Mouse (Mus musculus): Measurements from ENCODE around the gene 3110082I17Rik. TPM values are rescaled to one million over a fixed set of nuclear protein-coding genes. Genes with fewer than 3 reads are reported as not detected.

The 3110082I17Rik gene
- total RNA-seq, 2 experiments from 2014 or later, result 20.7 to 60.9 TPM

DNA sequence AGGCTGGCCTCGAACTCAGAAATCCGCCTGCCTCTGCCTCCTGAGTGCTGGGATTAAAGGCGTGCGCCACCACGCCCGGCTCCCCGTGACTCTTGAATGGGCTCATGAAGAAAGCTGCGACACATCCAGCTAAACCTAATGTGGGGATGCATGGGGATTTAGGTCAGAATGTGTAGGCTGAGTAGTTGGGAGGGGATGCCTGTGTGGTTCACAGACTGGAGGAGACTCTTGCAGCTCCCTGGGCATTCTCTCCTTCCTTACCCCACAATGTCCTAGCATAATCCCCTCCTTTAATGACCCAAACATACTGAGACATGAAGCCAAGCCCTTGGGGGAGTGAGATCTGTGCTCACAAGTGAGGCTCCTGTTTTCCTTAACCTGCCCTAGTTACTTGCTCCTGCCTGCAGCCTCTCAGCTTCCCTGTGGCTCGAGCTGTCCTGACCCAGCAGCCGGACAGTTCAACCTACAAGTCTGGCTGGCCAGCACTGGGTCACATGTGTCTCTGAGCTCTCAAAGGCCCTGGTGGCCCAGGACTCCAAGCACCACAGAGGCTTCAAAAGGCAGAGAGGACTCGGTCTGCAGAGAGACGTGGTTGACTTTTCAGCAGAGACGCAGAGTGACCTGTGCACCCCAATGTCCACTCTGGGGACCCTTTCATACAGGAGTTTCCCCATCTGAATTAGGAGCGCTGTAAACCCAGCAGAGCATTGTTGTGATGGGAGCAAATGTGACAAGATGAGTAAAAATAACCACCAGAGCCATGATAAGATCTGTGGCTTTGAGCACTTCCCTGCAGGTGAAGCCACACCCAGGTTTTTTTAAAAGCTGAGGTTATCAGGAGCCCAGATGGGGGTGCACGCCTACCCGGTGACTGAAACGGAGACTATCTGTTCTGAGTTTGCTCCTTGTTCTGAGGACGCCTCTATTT, 78.5 kb downstream of the 3110082I17Rik start:
- ATAC-seq (replicated peaks; ENCODE audit: poor library complexity), result peak; percentile 38

DNA sequence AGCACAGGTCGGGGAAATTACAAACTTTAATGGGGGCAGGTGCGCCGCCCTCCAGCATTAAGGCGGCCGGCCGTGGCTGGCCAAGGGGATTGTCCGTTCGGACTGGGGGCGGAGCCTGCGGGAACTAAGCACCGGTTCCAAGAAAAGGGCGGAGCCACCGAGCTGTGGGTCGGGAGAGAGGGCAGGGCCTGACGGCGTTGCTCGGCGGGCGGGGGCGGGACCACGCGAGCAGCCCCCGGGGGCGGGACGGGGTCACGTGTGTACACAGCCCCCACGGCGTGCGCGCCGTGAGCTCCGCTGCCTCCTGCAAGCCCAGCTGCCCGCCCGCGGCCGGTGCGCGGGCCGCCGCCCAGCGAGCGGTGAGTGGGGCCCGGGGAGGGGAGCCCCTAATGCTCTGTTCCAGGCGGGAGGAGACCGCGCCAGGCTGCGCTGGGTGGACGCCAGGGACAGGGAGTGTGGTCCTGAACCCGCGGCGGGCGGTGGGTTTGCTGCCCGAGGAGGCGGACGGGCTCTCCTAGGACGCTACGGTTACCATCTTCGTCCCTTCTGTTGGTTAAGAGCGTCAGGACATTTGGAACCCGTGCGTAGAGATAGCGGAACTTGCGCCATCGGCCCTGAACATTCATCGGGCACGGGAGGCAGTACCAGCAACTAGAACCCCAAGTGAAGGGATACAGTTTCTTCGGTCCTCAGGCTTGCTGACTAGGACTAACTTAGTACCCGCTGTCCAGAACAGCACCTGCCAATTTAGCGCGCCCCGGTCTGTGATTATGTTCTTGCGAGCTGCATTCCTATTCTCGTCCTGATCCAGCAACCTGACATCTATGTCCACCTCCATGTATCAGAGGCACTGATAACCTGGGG, 79.7 kb downstream of the 3110082I17Rik start:
- ATAC-seq (replicated peaks; ENCODE audit: poor library complexity), result peak; percentile 51

DNA sequence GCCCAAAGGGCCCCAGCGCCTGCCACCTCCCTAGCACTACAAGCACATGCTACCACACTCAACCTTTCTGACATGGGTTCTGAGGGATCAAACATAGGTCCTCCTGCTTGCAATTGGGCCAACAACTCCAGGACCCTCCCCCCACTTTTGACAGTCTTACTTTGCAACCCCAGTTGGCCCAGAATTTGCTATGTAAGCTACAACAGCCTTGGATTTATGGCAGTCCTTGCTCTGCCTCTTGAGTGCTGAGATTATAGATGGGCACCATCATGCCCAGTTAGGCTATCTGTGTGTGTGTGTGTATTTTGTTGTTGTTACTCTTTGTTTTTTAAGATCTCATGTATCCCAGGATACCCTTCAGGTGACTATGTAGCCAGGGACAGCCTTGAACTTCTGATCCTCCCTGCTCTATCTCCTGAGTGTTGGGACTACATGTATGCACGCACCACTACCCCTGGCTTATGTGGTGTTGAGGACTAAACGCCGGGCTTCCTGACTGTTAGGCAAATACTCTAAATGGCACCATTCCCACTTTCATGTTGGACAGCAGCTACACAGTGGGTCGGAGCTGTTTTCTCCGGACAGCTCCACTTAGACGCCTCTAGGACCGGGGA, 80.4 kb downstream of the 3110082I17Rik start:
- ATAC-seq (replicated peaks; ENCODE audit: poor library complexity), result peak; percentile 2

DNA sequence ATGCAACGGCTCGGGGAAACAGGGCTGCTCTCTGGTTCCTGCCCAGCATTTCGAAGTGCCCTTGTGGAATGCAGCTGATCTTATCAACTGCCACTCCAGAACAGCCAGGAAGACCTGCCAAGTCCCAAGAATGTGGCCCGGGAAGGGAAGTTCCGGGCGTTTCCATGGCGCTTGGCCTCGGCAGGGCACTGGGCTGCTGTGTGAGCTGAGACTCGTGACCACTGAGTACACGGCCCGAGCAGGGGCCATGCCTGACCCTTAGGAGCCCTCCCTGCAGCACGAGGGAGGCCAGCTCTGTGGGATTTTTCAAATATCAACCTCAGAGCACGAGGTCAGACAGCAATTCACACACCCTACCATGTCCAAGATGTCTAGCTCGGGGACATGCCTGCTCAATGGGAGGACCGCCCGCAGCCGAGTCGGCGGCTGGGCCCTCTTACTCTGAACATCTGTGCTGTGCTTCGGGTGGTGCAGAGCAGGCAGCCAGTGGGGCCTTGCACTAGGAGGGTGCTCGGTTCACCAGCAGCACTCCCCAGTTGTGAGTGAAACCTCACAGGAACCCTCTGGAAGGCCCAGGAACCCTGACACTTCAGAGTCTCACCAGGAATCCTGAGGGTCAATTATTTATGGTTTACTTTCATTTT, 81.2 kb downstream of the 3110082I17Rik start:
- ATAC-seq (replicated peaks; ENCODE audit: poor library complexity), result no peak

DNA sequence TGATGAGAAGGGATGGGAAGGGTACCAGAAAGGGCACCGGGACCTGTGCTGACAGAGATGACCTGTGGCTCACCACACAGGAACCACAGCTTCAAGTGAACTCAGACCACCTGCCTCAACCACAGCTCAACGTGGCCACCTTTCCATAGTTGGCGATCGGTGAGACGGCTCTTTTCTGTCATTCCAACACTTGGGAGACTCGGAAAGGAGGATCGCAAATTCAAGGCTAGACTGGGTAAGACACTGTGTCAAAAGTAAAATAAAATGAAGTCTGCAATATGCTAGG, 82.1 kb downstream of the 3110082I17Rik start:
- ATAC-seq (replicated peaks; ENCODE audit: poor library complexity), result no peak

DNA sequence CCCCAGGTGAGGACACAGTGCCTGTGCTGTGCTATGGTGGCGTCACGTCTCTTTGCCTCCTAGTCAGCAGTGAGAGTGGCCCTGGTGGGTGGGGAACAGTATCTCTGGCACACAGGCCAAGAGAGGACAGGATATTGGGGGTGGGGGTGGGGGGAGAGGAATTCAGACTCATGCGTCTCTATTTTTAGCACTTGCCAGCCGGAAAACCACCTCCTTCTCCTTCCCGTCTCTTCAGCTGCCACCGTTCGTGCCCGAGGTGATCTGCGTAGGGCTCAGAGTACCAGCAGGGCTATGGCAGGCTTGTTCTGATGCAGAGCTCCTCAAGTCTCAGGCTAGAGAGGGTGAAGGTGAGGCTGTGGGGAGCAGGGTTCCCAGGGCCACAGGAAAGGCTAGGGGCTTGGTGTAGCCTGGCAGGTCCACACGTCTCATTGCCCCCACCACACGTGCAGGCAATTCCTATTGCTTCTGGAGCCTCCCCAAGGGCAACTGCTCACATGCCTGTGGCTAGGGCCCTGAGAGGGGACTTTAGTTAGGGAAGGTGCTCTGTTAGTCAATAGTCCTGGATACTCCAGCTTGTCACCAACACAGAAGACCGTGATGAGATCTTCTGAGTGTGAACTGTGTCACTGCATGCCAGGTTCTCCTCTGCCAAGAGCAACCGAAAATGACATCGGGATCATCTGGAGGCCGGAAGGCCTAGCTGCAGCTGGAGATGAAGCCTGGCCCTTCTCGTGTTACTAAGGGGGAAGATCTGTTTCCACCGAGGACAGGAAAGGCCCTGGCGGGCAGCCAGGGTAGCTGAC, 82.7 kb downstream of the 3110082I17Rik start, which contains the start of gene Gpr146:
Gpr146 (plus strand) TSS at position 230 of the 803 bp plus-strand sequence.
- ATAC-seq (replicated peaks; ENCODE audit: poor library complexity), result peak; percentile 21

DNA sequence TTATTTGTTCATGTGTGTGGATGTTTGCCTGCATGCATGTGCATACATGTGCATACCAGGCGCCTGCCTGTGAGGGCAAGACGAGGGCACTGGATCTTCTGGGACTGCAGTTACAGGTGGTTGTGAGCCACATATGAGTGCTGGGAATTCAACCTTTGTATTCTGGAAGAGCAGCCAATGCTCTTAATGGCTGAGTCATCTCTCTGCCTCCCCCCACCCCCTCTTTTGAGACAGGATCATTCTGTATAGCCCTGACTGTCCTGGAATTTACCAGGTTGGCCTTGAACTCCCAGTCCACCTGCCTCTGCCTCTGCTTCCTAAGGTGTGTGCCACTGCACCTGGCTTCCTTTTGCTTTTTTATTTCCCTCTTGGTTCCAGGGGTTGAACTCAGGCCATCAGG, 85.5 kb downstream of the 3110082I17Rik start:
- no peak for ATAC-seq (replicated peaks; ENCODE audit: poor library complexity)

DNA sequence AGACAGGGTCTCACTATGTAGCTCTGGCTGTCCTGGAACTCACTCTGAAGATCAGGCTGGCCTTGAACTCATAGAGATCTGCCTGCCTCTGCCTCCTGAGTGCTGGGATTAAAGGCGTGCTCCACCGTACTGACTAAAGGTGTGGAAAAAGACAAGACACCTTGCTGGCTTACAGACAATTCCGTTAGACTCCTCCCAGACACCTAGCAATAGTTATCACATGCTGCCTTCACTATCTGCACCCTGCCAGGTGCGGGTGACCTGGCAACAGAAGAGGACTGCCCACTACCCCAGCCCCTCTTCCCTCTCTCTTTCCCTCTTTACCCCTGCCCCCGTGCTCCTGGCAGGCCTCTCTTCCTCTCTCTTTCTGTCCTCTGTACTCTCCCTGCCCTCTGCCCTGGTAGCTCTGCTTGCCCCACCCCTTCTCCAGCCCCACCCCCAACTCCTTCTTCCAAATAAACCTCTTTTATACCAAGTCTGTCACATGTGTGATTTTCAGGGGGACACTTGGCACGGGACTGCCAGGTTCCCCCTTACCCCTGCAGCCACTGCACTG, 86.4 kb downstream of the 3110082I17Rik start:
- ATAC-seq (replicated peaks; ENCODE audit: poor library complexity), result no peak

DNA sequence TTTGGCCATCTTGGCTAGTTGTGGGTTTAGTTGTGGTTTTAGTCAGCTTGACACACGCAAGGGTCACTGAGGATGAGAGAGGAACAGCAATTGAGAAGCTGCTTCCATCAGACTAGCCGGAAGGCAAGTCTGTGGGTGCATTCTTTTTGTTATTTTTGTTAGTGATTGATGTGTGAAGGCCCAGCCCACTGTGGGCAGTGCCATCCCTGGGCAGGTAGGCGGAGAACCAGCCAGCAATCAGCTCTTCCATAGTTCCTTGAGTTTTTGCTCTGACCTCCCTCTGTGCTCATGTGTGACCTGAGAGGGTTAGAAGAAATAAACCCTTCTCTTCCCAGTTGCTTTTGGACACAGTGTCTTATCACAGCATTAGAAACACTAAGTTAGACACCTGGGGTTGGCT, 87.2 kb downstream of the 3110082I17Rik start:
- ATAC-seq (replicated peaks; ENCODE audit: poor library complexity), result no peak

DNA sequence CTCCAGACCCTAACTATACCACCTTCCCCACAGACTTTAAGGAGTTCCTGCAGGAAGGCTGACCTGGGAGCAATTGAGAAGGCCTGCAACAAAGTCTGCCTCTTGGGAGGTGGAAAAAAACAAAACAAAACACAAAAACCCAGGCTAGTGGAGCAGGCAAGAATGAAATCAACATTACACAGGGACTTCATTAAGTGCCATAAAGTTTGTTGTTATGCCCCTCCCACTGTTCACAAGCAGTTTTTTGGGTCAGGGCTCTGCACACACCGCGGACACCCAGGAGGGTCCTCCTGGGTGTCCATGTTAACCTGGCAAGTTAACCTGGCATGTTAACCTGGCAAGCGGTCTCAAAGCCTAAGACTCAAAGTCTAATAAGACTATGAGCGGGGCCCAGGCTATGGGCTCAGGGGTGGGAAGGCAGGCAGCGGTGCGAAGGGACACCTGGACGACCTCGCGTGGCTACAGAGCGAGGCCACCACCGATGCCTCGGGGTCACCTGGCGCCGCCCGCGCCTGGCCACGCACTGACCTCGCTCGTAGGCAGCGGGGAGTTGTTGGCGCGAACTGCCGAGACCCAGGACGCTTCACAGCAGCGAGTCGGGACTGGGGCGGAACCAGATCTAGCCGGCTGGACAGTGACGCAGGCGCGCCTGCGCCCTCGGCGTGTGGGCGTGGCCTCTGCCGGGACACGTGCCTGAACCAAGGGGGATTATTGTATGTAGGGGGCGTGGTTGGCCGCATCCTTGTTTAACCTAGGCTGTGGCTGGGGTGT, 88.5 kb downstream of the 3110082I17Rik start:
- ATAC-seq (replicated peaks; ENCODE audit: poor library complexity), result peak; percentile 92

DNA sequence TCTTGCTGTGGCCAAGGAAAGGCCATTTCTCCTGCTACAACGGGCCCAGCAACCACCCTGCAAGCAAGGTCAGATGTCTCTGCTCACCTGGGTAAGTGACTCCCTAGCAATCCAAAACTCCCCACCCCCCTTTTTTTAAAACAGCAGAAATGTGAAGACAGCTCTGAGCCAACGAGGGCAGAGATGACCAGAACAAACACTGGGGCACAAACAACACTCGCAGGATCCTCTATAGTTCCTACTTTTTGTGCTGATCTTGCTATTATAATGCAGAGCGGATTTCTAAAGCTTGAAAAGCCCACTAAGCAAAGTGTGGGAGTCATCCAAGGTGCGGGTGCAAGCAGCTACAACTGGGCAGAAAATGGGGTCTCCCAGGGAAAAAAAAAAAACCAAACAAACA, 89.2 kb downstream of the 3110082I17Rik start:
- no peak for ATAC-seq (replicated peaks; ENCODE audit: poor library complexity)

DNA sequence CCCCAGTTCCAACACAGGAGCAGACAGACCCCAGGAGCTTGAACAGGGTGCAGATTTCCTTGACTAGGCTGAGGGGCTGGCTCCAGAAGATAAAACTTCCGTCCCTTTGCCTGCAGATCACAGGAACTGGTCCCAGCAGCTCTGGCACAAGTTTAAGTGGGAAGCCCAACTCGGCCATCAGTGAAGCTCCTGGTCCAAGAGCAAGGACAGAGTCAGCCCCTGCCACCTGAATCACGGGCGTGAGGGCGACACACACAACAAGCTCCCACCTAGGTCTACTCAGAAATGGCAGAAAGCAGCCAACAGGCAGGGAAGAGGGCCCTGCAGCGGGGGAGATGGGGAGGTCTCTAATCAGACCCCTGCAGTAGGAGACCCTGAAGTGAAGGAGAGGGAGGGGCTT, 90.0 kb downstream of the 3110082I17Rik start:
- no peak for ATAC-seq (replicated peaks; ENCODE audit: poor library complexity)

DNA sequence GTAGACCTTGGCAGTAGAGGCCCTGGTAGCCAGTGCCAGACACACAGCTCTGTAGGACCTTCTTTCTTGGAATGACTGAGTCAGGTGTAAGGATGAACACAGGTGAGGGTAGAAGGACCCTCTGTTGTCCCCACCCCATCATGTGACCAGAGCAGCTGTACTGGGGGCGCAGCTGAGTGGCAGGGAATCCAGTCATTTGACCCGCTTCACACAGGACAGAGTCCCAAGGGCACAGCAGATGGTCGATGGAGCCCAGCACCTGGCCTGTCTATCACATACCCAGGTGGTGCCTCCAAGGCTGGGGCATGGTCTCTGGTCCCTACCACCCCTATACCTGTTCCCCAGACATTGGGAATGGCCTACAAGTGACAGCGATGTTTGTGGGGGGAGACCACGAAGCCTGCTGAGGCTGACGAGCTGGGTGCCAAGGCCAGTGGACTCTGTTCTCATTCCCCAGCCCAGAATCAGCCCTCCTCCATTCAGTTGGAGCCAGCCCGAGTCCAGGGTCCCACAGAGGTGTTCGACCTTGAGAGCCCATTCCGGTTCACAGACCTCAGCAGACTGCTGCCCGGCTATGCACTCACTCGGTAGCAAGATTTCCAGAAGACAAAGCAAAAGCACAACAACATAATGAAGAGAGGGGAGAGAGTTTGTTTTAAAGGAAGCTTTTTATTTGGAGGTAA, 91.5 kb downstream of the 3110082I17Rik start:
- no peak for ATAC-seq (replicated peaks; ENCODE audit: poor library complexity)

DNA sequence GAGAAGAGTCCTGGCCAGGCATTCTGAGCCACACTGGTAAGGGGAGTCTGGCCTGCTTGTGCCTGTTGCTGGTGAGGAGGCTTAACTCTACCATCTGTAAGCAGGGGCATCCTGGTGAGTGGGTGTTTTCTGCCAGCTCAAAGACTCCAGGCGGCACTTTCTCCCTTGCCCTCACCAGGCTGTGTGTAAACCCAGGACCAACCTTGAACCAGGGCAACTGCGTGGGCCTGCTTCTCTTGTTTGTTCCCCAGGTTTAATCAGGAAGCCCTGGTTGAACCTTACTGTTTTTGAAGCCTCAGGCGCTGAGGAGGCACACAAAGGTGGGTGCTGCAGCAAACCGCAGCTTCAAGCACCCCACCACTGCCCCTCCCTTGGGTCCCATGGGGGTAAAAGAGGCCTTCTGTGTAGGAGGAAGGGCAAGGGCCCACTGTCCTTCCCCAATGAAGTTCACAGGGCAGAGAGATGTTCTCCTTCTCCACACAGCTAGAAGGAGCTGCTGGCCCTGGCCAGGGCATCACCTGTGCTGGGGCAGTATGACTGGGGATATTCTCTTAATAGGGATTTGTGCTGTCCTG, 92.4 kb downstream of the 3110082I17Rik start:
- ATAC-seq (replicated peaks; ENCODE audit: poor library complexity), result no peak

DNA sequence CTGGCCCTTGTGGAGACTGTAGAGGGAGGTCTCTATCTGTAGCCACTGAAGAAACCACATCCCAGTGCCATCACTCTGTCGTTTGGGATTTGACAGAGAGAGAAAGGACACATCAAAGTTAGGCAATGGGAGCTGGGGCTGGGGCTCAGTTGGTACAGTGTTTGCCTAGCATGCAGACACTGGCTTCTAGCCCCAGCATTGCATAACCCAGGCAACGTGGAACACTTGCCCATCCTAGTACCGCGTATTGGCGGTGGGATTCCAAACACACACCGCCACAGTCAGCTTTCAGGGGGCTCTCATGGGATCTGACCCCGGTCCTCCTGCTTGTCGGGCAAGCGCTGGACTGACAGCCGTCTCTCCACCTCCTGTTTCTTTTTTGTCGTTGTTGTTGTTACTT, 93.8 kb downstream of the 3110082I17Rik start:
- peak; percentile 30 for ATAC-seq (replicated peaks; ENCODE audit: poor library complexity)

DNA sequence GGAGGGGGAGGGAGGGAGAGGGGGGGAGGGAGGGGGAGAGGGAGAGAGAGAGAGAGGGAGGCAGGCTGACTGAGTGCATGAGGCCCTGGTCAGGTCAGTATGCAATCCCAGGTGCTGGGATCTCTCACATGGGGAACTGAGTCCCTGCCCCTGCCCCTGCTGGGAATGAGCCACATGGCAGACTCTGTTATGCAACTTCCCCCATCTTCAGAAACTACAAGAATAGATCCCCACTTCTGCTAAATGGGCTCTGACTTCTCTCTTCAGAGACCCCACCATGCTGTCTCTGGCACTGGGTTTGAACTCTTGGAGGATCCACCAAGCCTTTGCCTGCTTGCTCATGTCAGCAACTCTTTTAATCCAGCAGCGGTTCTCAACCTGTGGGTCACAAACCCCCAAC, 94.5 kb downstream of the 3110082I17Rik start:
- ATAC-seq (replicated peaks; ENCODE audit: poor library complexity), result peak; percentile 59

DNA sequence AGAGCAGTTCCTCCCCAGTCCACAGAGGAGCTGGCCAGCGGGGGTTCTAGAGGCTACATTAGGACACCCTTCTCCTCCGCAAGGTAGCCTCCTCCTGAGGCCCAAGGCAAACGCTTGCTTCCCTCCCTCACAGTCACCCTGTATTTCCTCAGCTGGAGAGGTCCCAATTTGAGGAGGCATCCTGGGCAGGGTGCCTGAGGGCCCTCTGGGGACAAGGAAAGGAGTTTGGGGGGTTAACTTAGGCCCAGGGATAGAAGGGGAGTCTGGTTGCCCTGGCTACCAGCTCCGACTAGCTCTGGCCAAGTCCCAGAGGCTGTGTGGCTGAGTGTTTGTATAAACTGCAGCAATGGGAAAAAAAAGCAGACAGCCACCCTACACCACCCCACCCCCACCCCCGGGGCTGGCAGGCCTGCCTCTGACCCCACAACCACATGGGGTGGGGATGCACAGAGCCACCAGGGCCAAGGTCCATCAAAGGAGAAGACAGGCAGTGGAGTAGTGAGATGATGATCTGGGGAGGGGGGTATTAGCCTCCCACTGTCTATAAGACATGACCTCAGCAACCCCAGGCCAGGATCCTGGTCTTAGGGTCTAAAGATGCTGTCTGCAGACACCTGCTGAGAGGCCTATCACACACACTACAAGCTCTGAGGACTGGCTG, 95.3 kb downstream of the 3110082I17Rik start:
- no peak for ATAC-seq (replicated peaks; ENCODE audit: poor library complexity)

All from megakaryocyte progenitor cell, adult 5-6 weeks (primary cell).